Mouse (Mus musculus) brain, embryonic 14.5 days (tissue): ENCODE measurements at regions not wholly inside any gene's neighbourhood (a gene's known extent, or its start where the extent isn't known, plus 50 kb on each side); places are given as distances from the start of the nearest gene placed in this dataset.
A peak's percentile ranks its signal among the peaks of the same experiment; 100 is the strongest.

Experiments
- DNase-seq: peaks from one replicate; pipeline ENCODE4 v3.0.0-alpha.2; 2011; ENCODE audit warnings: low read depth
- CTCF ChIP-seq: fragments of 200-500 bp; IDR thresholded peaks from 2 replicates; pipeline ENCODE4 v1.5.1; 2012; ENCODE audit warnings: inconsistent platforms, mild to moderate bottlenecking, moderate library complexity, borderline replicate concordance; ENCODE audit not compliant: insufficient read depth, insufficient read length; ENCODE audit errors: extremely low read depth
- POLR2A ChIP-seq: fragments of 200-500 bp; IDR thresholded peaks from 2 replicates; pipeline ENCODE4 v1.6.1; 2012; ENCODE audit warnings: mild to moderate bottlenecking, inconsistent platforms, borderline replicate concordance; ENCODE audit not compliant: poor library complexity, insufficient read depth, insufficient read length, severe bottlenecking; ENCODE audit errors: extremely low read depth

DNA sequence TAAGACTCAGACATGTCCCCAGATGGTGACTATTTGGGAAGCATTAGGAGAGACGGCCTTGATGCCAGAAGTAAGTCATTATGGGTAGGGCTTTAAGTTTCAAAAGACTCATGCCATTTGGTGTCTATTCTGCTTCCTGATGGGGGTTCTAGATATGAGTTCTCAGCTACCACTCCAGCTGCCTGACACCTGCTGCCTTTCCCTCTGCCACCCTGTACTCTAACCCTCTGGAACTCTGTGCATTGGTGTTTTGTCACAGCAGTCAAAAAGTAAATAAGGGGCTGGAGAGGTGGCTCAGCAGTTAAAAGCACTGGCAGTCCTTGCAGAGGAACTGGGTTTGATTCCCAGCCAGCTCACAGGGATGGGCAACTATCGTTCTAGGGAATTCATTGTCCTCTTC lies 177.6 kb downstream of the Tmsb4x start:
- DNase-seq, result no peak
- TF ChIP-seq POLR2A, result no peak

DNA sequence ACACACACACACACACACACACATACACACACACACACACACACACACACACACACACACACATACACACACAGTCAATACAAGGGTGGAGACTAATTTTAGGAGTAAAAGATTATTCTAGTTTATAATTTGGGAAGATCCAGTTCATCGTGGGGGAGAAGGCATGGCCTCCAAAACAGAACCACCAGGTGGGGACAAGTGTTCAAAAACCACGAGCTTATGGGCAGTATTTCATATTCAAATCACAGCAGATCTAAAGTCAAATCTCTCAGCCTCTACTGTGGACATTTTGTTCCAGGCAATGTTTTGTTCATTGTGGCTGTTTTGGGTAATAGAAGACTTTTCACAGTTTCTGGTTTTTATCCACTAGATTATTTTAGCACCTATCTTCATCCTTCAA lies 193.5 kb downstream of the Tmsb4x start:
- no peak for DNase-seq
- TF ChIP-seq POLR2A (no peak), CTCF (no peak)

DNA sequence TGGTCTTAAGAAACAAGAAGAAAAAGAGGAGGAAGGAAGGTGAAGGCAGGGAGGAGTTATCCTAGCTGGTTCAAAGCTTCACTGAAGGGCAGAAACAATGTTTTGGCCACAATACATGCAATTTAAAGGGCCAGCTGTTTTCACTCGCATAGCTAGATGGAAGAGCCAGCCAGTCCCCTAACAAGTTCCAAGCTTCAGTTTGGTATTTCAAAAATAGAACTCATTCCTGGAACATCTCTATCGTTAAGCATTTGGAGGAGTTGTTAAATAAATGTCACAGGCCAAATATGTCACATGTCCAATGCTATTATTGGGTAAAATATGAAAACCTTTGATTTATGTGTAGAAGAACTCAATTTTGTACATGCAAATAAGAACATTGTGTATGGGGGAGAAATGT lies 194.8 kb downstream of the Tmsb4x start:
- TF ChIP-seq POLR2A (no peak), CTCF (no peak)
- DNase-seq, result no peak

DNA sequence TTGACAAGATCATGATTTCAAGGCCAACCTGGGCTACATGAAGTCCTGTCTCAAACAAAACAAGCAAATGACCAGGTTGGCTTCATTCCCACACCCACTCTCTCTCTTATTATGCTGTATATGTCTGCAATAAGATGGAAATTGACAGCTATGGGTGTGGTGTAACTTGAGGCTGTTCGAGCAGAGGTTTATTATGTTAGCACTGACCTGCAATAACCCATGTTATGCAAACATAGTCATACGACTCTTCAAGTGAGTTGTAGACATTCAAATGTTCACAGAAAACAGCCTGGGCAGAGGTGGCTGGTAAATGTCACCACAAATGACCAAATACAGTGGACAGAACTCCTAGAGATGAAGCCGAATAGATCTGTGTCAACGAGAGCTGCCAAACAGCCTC lies 196.2 kb downstream of the Tmsb4x start:
- no peak for DNase-seq
- TF ChIP-seq POLR2A, result no peak
- no peak for TF ChIP-seq CTCF

DNA sequence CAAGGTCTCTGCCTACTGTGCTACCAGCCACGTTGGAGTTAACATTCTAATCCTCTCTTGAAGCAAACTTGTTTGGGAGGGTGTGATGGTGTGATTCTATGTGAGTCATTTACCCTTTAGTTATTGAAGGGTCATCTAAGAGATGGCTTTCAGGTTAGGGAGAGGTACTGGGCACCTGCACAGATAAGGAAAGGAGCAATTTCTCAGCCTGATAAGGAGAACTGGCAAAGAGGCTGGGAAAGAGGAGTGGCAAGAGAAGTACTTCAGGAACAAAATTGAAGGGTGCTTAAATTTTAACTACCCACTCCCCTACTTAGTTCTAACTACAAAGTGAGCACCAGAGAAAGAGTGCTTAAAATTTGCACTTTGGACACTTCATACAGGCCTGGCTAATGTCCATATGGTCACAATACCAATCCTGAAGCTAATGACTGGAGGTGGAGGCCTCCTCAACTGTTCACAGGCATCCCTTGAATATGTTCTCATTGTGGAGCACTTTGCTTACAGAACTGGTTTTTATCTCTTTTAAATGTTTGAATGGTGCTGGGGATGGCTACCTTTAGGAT lies 197.1 kb downstream of the Tmsb4x start:
- no peak for DNase-seq
- TF ChIP-seq POLR2A (no peak), CTCF (no peak)

DNA sequence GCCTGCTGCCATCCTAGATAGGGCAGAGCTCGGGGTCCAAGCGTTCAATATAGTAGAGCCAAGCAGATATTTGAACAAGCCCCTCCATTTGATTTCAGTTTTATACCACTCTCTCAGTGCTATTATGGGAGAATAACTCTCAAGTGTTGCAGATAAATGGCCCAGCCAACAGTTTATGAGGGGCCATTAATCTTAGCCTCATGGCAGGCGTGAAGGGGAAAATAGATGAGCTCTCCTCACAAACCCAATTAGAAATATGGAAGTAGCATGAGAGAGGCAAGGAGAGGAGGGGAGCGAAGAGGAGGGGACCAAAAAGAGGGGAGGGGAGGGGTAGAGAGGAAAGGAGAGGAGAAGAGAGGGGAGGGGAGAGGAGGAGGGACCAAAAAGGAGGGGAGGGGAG lies 213.3 kb downstream of the Tmsb4x start:
- DNase-seq, result no peak
- no peak for TF ChIP-seq POLR2A
- TF ChIP-seq CTCF, result no peak

DNA sequence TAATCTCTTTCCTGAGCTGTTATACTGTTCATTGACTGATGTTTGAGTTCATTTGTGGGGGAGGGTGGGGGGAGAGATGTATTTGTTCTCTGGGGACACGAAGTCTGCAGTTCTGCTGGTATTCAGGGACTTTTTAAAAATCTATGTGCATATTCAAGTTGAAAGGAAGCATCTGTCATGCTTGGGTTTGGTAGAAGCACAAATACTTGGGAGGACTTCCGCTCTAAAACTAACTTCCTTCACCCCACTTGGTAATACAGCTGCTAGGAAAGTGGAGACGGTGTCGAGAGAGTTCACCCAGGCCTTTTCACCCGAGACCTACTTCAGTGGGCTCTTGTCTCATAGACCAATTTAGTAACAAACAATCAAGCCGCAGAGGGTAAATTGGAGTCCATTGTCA lies 228.1 kb downstream of the Tmsb4x start:
- DNase-seq, result no peak
- TF ChIP-seq POLR2A (no peak), CTCF (no peak)

DNA sequence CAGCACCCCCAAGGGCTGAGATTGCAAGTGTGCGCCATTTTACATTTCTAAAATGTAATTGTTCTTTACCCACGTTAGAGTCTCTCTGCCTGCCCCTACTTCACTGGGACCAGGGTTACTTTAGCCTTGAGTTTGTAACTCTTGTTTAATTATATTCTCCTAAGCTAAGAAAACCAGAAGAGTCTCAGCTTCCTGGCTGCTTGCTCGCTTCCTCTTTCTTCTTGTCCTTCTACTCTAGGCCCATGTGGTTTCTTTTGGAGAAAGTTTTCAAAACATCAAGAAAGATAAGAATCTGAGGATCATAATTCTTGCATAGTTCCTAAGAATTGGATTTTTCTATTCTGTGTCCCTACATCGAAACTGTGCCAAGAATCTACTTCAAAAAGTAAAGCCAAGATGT lies 228.6 kb downstream of the Tmsb4x start:
- no peak for TF ChIP-seq CTCF
- TF ChIP-seq POLR2A, result no peak
- no peak for DNase-seq

DNA sequence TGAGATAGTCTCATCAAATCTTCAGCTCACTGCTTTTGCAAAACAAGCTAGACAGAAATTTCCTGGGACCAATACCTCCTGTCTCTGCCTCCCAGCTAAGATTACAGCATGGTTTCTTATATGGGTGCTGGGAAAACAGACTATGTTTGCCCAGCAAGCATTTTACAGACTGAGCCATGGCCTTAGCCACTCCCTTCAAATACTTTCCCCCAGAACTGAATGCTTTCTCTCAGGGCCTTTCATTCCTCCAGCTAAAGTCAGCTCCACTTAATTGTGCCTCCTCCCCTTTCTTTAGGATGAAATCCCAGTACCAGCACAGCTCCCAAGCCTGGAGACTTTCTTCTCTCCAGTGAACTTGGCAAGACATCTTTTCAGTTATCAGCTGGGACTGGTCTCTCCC lies 232.1 kb downstream of the Tmsb4x start:
- TF ChIP-seq POLR2A (no peak), CTCF (no peak)
- no peak for DNase-seq

DNA sequence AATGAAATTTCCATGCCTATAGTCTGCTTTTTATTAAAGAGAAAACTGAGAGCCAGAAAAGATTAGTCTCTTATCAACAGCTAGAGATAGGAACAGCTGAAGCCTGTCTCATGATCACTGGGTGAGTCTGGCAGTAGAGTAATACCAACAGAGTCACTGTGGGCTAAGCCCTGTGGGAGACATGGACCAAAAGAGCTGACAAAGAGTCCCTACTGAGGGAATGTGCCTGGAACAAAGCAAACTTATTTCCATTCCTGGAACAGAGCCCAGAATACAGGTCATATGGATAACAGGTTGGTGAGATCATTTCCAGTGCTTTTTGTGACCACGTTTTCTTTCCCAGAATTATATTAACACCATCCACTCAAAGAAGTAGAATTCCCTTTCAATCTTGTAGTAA lies 237.4 kb downstream of the Tmsb4x start:
- DNase-seq, result peak; percentile 87
- TF ChIP-seq CTCF (no peak), POLR2A (no peak)

DNA sequence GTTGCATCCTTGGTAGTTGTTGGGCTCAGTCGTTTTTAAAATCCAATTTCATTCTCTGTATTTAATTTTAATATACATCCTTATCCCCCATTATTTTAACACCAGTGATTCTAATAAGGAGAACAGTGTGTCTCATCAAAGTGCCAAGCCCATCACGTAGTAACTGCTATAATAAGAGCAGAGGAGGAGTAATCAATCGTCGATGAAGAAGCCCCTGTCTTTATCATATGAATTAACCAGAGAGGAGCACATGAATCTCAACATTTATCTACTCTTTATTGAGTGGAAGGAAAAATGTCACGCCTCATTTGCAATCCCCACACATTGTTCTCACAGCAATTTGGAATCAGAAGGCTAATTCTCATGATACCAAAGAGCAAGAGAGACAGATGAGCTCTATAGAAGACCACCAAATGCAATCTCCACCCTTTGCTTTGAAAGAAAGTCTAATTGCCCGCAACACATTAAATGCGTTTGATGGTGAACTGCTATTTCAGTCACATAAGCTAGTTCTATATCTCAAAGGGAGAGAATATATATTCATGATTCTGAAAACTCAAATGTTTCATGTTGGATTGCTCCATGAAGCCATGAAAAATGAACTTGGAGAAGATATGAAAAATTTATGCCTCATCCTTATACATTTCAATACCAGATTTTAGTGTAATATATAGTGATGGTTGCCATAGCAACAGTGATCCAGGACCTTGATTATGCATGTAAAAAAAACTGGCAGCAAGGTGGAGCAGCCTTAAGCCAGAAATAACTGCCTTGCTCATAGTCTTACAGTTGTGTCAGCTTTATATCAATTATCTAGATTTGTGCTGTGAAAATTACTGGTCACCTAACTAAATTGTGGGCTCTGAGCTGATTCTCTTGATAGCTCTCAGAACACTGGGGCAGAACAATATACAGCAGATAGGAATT lies 244.2 kb downstream of the Tmsb4x start:
- DNase-seq, result peak; percentile 68
- no peak for TF ChIP-seq CTCF
- no peak for TF ChIP-seq POLR2A

DNA sequence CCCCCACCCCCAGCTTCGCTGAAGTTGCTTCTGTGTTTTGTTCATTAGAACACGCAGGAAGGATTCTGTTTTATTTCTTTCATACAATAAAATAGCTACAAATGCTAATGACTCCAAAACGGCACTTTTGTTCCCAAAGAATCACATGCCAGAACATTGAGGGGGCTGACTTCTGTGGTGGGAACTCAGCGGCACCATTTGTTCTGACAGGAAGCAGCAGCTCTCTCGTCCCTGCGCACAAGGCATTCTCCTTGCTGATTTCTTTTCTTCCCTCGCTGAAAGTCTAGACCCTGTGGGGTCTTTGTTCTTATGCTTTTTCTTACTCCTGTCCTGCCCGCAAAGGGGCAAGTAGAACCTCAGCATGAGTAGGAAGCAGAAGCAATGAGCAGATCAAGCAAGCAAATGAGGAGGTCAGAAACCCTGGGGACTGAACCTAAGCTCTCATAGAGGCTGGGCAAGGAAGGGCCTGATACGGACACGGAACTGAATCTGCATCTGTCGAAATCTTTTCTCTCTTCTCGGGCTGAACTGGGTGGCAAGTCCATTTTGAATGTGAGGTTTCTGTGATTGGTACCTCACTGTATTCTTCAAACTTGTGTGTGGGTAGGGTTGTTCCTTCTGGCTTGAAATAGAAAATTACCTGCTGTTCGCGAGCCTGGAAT lies 256.5 kb downstream of the Tmsb4x start:
- peak; percentile 39 for DNase-seq
- no peak for TF ChIP-seq POLR2A
- TF ChIP-seq CTCF, result no peak

DNA sequence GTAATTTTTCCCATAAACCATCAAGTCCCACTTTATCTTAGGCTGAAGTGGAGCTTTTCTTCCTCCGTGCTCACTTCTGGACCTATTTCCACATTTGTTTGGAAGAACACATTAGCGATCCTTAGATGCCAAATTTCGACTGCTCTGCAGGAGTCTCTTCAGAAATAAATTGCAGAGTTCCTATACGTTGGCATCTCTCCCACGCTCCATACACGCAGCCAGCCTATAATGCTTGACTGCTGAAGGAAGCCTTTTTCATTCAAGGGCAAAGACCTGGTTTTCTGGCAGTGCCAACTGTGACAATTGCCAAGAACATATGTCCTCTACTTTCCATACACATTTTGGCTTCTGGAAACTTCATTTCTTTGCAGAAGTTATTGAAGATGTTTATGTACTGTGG lies 258.1 kb downstream of the Tmsb4x start:
- TF ChIP-seq CTCF (no peak), POLR2A (no peak)
- DNase-seq, result peak; percentile 76
